Mouse (Mus musculus) layer of hippocampus, postnatal 10 days (tissue): ENCODE data around the gene Ccnk. TPM values are rescaled to one million over a fixed set of nuclear protein-coding genes. Genes with fewer than 3 reads are reported as not detected.

ENCODE experiments used
- DNase-seq, 2 experiments: peaks; one replicate each; pipeline ENCODE4 v3.0.0; 2021; ENCODE audit warnings: low spot score in 2 of 2
- total RNA-seq, 2 experiments: library from RNA; stranded (reverse); gene quantifications; 2 replicates each; pipeline ENCODE4 v1.2.3; 2021

The Ccnk gene
- total RNA-seq, 2 experiments from 2014 or later = 29.4 to 33.9 TPM

GRCm38 (mm10) chr12:108245579-108245978 is 66.2 kb downstream of the Ccnk start:
- DNase-seq = no peak

GRCm38 (mm10) chr12:108246759-108247500 is 67.6 kb downstream of the Ccnk start:
- no peak for DNase-seq

- DNase-seq = no peak
Measured at GRCm38 (mm10) chr12:108249019-108249418, 69.6 kb downstream of the Ccnk start.

- DNase-seq = no peak
Measured at GRCm38 (mm10) chr12:108249522-108249921, 70.1 kb downstream of the Ccnk start.

GRCm38 (mm10) chr12:108251034-108251792 is 71.8 kb downstream of the Ccnk start:
- DNase-seq = no peak

GRCm38 (mm10) chr12:108251825-108252542 is 72.6 kb downstream of the Ccnk start:
- DNase-seq = no peak

Other genes starting within 250 kb of the Ccnk start
- gene Bcl11b, start 176.0 kb upstream of the Ccnk start, total RNA-seq = 100 to 1,000 TPM; 118 to 127 TPM
- 100 to 1,000 TPM; 113 to 119 TPM for gene Setd3, start 265 bp upstream of the Ccnk start, total RNA-seq
- 10 to 100 TPM; 58.6 to 62.9 TPM for gene Ccdc85c, start 95.8 kb downstream of the Ccnk start, total RNA-seq
- 1 to 10 TPM; 6.3 to 7.4 TPM for gene Hhipl1, start 126.7 kb downstream of the Ccnk start, total RNA-seq
- gene Cyp46a1, start 154.8 kb downstream of the Ccnk start, total RNA-seq = 100 to 1,000 TPM in 1 of 2 experiments, 10 to 100 TPM in 1; 89.7 to 103 TPM
- gene Eml1, start 191.4 kb downstream of the Ccnk start, total RNA-seq = 10 to 100 TPM; 43.5 to 51.0 TPM